Mouse (Mus musculus): ENCODE measurements at regions not wholly inside any gene's neighbourhood (a gene's known extent, or its start where the extent isn't known, plus 50 kb on each side); places are given as distances from the start of the nearest gene placed in this dataset.

DNA sequence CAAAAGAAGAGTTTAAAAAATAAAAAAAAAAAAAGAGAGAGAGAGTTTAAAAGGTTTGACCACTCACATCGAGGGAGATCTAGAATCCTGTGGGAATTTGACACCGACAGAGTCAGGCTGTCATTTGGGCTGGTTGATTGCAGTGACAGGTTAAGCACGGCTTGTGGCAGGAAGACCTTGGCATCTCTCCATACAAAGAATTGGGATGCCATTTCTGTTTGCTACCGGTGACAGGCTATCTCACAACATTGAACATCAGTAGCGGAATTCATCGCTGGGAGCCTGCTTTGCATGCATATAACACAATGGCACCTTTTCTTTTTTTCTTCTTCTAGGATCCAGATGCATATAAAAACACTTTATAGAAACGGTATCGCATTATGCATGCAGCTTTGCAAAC, 53.7 kb upstream of the Gm26657 start:
- in situ Hi-C loops (cut with MboI, MseI), result no loop called here

DNA sequence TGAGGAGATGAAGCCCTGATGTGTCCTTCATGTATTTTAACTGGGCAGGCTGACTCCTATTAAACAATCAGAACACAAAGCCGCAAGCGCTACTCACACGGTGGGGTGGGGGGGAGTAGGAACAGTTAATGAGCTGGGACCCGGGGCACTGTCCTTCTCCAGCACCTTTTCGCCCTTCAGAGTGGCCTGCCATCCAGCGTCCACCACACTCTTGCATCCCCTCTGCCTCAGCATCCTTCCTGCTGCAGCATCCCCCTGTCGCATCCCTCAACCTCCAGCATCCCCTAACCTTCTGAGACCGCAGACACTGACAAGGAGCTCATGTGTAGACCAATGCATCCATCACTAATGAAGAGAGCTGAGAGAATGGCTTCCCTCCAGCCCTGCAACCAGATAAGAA, 54.2 kb upstream of the Gm26657 start:
- in situ Hi-C loops (cut with MboI, MseI), result no loop called here

DNA sequence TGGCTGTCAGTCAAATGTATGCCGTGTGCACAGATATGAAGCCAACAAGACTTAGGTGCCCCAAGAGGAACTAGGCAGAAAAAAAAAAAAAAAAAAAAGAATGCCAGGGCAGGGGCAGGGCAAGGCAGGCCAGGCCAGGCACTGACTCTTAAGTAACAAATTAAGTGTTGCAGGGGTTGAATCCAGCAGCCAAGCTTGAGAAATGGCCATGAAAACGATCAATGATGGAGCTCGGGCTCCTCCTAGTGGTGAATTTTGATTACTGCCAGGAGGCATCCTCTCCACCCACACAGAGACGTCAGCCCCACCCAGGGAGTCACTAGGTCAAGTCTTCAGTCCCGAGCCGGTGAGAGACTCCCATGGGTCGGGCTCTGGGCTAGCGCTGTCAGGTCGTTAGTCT, 54.7 kb upstream of the Gm26657 start:
- in situ Hi-C loops (cut with MboI, MseI), result no loop called here

DNA sequence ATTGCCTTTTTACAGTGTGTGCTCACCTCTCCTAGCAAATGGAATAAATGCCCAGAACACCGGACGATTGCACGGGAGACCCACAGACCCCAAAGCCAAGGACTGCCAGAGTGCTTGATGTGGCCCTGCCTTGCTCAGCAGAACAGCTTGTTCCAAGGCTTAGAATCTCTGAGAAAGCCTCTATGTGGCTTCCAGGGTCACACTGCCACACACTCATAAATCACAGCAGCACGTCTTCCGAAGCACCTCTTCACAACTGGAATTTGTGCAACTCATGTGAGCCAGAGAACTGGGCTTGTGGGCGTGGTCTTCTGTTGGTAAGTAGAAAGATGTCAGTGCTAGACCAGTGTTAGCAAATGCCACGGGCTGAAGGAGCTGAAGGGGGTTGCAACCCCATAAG, 55.8 kb upstream of the Gm26657 start:
- in situ Hi-C loops (cut with MboI, MseI), result no loop called here

DNA sequence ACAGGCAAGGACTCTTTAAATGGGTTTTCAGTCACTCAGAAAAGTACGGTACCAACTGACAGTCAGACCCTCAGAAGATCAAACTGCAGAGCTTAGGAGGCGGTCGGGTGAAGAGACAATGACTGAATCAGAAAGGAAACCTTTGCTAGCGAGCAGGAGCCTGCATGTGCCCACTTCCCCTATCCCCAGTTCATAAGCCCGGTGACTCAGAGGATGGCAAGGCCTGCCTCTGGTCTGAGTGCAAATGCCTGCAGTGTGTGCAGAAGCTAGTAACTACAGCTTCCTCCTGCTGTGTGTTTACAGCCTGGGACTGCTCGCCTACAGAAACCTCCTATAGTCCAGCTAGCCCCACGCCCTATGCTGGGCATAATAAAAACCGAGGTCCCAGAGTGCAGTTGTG, 58.7 kb upstream of the Gm26657 start:
- in situ Hi-C loops (cut with MboI, MseI), result no loop called here

DNA sequence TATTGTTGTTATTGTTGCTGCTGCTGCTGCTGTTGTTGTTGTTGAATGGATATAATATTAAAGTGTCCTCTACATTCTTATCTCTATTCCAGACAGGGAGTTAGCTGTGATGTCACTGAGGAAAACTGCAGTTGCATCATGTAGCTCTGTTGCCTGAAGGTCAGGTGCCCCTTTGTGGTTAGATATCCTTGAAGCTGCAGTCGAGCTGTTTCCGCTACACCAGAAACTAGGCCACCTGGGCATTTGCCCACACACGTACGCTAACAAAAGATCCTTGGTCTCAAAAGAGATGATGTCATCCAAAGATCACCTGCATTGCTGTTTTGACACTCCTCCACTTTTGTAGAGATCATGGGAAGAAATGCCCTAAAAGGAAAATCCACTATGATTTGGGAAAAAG, 66.0 kb upstream of the Gm26657 start:
- in situ Hi-C loops (cut with MboI, MseI), result no loop called here

DNA sequence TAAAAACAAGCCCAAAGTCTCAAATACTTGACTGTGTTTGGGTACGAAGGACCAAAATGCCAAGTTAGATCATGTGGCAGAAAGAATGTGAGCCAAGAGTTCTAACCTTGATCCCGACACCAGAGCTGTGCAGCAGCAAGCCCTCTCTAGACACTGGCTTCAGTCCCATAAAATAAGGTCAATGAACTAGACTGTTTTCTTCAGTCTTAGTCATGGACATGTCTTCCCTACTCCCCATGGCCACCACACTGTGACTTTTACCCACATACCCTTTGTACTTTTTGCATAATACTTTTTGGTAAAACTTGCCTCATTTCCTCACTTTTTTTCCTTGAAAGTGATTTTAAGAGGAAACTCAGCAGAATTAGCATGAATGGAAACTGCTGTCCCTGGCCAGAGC, 74.9 kb upstream of the Gm26657 start:
- in situ Hi-C loops (cut with MboI, MseI), result no loop called here

DNA sequence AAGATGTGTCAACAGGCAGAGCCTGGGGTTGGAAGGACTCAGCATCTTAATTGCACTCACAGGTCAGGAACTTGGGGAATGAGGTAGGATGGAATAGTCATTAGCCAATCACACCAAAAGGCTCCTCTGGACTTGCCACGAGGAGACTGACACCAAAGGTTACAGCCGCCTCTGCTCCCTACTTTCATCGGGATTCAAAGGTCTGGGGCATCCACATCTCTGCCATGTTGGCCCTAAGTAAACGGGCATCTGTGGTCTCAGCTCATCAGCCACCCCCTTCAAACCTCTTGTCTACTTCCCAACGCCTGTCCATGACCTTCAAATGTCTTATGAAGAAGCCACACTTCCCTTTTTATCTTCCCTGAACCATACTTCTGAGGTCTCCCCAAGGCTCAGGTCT, 78.1 kb upstream of the Gm26657 start:
- in situ Hi-C loops (cut with MboI, MseI), result no loop called here

DNA sequence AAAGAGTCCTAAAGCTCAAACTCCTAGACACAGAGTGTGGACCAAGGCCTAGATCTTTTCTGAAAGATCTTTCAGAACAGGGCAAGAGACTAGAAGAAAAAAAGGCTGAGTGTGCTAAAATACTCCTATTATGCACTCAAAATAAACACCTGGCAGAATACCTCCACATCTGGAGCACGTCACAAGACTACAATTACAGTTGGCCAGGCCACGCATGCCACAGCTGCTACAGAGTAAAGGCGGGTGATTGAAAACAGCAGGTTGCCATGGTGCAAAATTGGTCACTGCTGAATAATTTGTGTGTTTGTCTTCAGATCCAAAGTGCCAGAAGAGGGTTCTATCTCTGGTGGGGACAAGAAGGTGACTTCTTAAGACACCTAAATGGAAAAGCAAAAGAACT, 82.8 kb upstream of the Gm26657 start:
- in situ Hi-C loops (cut with MboI, MseI), result no loop called here

DNA sequence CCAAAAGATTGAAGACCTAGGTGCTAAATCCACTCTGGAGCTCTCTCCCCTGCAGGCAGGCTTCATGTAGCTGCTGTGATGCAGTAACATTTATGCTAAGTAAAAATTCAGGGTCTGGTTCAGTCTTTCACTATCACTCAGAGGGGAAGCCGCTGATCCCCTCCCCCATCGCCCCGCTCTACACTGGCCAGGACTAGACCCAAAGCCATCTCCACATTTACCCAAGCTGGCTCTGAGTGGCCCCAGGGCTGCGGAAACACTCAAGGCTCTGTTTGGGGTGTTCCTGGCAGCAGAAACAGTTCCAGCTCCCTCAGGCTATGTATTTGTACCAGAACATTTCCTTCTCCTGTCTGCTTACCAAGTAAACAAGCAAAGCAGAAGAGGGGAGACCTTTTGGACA, 85.5 kb upstream of the Gm26657 start:
- in situ Hi-C loops (cut with MboI, MseI), result no loop called here

DNA sequence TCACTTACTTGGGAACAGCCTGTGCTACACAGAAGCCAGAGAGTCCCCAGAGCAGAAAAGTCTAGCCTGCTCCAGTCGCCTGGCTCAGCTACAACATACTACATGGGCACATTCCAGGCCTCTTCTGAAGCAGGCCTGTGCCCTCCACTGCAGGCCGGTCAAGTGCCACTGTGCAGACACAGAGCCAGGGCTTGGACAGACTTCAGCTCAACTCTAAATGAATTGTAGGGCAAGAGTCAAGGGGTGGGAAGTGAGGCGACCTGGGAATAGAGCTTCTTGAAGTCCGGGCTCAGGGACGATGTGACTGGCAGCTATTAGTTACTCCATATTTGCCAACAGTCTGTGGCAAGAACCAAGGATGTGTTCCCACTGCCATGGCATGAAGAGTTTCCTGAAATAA, 87.1 kb upstream of the Gm26657 start:
- in situ Hi-C loops (cut with MboI, MseI), result no loop called here

DNA sequence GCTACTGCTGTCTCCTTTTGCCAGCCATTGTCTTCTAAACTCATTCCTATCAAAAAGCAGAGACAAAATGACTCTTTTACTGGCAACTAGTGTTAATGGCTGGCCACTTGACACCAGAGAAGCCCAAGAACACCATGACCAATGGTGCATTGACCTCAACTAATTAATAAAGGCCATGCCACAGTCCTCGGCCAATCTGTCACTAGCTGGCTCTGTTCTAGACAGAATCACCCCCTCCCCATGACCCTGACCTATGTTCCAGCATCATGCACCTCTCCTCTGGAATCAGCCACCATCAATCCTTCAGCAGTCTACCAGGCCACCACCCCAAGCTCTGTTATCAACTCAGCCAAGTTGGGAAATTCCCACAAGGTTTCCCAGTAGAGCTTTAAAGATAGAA, 90.1 kb upstream of the Gm26657 start:
- in situ Hi-C loops (cut with MboI, MseI), result no loop called here

DNA sequence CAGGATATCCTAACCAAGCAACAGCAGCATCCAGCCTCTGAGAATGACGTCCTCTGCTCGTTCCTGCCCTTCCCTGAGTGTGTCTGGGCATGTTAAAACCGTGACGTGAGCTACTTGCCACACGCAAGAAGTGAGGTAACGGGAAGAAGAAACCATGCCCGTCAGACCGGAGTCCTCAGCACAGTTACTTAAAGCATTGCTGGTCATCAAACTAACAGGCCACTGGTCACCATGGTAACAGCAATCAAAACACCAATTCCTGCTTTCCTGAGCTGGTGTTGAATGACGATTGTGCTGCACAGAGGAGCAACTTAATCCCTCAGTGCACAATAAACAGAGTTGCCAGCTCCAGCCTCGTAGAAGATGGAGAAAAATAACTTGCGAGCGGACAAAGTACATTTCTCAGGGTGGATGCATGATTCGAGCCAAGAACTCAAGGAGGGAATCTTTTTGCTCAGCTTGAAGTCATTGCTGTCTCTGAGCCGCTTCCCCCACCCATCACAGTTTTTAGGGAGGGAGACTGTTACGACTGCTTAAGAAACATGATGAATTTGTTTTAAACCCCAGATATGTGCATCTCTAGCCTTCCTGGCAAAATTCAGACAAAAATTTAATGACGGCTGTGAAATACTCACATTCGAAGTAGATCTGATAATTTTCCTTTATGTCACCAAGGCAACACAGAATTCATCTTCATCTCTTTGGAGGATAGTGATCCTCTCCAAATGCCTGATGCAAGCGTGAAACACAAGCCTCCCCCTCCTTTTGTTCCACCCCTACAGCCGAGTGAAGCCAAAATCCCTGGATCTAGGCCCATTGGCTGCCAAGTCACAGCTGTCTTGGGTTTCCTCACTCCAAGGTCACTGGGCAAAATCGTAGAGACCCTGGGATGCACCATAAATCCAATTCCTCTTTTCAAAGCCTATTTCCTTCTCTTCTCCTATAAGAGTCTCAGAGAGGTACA, 95.6 kb upstream of the Gm26657 start:
- in situ Hi-C loops (cut with MboI, MseI), result no loop called here

DNA sequence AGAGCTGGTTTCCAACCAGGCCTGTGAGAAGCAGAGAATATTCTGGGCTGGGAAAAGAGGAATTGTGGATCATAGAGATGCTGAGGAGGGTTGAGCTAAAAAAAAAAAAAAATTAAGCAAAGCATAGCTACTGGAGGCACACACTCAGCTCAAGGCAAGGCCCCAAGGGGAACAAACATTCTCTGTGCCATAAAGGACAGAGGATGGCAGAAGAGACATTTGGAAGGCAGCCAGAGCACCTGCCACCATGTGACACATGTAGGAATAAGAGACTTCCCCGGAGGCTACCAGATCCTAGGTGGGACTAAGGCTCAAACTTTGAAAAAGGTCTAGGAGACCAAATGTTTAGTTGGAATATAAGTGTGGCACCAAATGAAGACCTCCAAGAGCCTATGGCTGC, 96.4 kb upstream of the Gm26657 start:
- in situ Hi-C loops (cut with MboI, MseI), result no loop called here

DNA sequence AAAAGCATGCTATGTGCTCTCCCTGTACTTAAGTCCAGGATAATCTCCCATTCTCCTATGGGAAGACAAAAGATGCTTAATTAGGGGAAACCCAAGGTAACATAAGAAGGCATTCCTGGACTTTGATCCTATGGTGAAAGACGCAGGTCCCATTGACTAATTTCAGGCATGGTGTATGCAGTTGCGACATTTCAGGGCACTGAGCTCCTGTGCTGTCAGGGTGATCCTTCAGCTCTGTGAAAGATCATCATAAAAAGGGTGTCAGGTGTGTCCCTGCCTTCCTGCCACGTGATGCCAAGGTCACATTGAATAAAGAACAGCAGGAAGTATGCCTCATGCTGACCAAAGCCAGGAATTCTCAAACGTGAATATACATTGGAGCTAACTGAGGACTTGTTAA, 100.2 kb upstream of the Gm26657 start:
- in situ Hi-C loops (cut with MboI, MseI), result loop anchor here (10.0 kb wide), 1 partner anchor 765 kb away; no protein-coding TSS in a partner anchor

DNA sequence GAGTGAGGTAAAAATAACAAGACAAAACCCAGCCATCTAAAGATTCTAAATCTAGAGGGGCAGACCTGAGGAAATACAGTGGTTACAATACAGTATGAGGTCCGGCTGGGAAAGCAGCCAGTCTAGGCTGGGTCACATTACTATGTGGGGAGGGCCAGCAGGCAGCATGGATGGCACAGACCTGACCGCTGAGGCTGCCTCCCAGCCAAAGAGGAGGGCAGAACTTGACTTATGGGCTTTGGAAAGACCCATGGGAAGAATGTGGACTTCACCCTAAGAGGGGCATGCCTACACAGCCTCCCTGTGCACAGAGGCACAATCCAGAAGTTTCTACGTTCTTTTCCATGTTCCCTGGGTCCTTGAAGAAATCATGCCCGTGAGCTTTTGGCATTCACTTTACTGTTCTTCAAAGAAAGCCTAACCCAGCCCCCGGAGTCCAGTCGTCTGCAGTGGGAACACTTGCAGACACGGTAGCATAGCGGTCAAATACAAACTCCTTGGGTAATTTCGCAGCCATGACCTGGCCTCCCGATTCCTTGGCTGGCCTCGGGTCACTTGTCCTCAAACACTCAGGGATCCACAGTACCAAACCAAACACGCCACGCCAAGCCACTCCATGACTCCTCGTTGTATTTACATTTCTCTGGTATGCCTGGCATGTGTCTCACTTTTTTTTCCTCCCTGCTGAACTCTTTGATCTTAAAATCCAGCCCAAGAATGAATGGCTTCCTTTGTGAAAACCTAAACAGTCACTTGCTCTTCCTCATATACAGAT, 101.0 kb upstream of the Gm26657 start:
- in situ Hi-C loops (cut with MboI, MseI), result loop anchor here (10.0 kb wide), 1 partner anchor 766 kb away; no protein-coding TSS in a partner anchor

DNA sequence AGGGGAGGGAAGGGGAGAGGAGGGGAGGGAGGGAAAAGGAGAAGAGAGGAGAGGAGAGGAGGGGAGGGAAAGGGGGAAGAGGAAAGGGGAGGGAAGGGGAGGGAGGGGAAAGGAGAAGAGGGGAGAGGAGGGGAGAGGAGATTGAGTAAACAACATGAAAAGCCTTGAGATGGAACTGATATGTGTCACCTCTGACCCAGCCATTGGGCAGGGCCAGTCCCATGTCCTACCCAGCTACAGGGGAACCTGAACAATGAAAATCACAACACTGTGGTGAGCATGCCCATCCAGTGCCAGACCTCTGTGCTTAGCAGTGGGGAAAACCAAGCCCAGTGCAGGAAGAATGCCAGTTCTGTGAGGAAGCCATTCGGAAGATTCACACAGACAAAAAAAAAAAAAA, 103.6 kb upstream of the Gm26657 start:
- in situ Hi-C loops (cut with MboI, MseI), result loop anchor here (10.0 kb wide), 1 partner anchor 769 kb away; no protein-coding TSS in a partner anchor

DNA sequence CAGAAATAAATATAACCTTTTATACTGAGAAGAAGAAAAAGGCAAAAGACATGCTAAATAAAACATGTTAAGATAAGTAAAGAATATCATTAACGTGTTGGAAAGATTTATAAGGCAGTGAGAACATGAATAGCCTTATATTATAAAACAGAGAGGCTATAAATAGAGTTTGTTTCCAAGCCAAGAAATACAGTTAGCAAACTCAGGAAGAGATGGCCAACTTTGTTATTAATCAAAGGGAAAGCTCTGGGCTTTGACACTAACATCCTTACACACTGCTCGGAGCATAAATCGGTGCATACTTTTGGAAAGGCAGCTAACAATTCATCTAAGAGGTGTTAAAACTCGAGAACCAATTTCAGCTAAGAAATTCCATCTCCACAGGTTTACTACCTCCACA, 106.3 kb upstream of the Gm26657 start:
- in situ Hi-C loops (cut with MboI, MseI), result loop anchor here (10.0 kb wide), 1 partner anchor 771 kb away; no protein-coding TSS in a partner anchor

DNA sequence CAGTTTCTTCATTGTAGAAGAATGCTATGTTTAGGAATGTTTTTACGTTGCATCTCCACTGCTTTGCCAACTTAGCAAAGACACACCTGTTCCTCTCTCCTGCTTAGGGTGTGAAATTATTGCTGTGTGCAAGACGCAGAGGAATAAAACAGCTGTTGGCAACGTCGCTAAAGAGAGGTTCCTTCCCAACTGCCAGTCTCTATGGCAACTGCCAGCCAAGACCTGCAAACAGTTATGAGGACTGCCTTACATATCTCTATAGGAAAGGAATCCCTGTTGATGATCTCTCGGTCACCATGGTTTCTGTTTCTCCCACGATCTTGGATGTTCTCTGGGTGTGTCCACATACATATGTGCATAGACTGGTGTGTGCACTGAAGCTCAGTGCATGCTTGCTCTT, 109.6 kb upstream of the Gm26657 start:
- in situ Hi-C loops (cut with MboI, MseI), result loop anchor here (10.0 kb wide), 1 partner anchor 775 kb away; no protein-coding TSS in a partner anchor

DNA sequence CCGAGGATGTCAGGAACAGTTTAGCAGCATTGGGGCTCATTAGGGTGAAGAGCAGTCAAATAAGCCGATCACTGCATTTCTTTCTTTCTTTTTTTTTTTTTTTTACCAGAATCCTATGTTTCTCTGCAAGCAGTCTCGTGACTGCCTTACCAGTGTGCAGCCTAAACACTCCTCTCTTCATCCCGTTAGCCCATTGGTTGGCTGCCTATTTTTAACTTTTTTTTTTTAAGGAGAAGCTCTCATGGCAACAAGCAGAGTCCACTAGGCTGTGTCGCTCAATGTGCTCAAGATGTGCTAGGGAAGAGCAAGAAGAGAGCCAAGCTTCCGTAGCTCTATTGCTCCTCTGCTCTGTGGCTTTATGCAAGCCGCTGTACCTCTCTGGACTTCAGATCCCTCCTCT, 112.7 kb upstream of the Gm26657 start:
- in situ Hi-C loops (cut with MboI, MseI), result no loop called here

DNA sequence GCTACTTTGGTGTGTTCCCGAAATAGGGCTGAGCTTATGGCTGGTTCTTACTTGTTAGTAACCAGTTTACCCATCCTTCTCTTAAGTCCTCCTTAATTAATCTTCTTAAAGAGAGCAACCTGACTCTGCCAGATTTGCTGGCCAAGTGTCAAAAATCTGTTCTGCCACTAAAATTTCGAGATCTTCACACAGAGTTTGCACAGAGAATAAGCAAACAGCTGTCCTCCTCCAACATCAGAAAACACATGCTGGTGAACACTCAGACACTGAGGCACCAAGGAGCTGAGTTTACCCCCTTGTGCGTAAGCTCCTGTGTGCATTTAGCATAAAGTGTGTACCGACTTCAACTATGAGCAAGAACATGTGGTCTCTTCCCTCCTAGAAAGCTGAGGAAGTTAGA, 118.1 kb upstream of the Gm26657 start:
- in situ Hi-C loops (cut with MboI, MseI), result no loop called here

DNA sequence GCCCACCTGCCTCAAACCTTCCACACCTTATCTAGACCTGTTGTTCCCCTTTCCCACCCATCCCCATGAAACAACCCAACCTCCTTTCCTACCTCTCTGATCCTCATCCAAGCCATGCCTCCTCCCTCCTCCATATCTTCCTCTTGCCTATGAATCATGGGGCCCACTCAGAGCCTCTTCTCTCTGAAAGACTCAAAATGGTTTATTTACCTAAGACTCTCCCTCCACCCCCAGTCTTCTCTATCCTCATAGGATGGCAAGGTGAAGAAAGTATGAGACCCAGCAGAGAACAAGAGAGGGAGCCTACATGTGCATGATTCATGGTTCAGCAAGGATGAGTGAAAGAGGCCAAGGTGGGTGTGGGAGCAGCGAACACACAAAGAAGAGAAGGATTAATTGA, 118.5 kb upstream of the Gm26657 start:
- in situ Hi-C loops (cut with MboI, MseI), result no loop called here

DNA sequence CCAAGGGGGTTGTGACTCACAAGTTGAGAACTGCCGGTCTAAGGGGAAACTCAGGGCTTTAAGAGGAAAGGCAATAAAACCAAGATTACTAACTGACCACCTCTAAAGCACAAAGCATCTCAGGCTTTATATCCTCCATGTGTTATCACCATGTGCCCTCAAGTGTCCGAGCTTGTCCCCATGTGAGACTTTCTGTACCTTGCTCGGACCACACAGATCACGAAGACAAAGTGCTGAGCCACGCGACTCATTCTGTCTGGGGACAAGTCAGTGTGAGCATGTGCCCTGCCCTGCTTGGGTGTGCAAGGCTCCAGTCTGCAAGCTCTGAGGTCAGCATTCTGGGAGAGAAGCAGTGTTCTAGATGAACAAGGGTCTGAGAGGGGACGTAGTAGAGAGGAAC, 119.2 kb upstream of the Gm26657 start:
- in situ Hi-C loops (cut with MboI, MseI), result no loop called here

All from T-helper 2 cell (primary cell).